Mouse (Mus musculus) cerebellum, adult 11 months (tissue): ENCODE measurements around the gene Lman2l.

Source experiments
- DNase-seq: peaks from one replicate; pipeline ENCODE4 v3.0.0; 2022

Gene Lman2l

GRCm38 (mm10) chr1:36457388-36458014, 12.4 kb upstream of the Lman2l start:
- no peak for DNase-seq

GRCm38 (mm10) chr1:36454055-36454815, 9.2 kb upstream of the Lman2l start:
- DNase-seq, result no peak

GRCm38 (mm10) chr1:36446841-36447240, 1.8 kb upstream of the Lman2l start:
- no peak for DNase-seq

GRCm38 (mm10) chr1:36446106-36446824, 1.2 kb upstream of the Lman2l start:
- DNase-seq, result no peak

- no peak for DNase-seq
Observed at GRCm38 (mm10) chr1:36445508-36445907, 437 bp upstream of the Lman2l start.

GRCm38 (mm10) chr1:36441101-36441500, 4.0 kb downstream of the Lman2l start:
- DNase-seq, result peak; percentile 41

GRCm38 (mm10) chr1:36437223-36437622, 7.8 kb downstream of the Lman2l start:
- no peak for DNase-seq

GRCm38 (mm10) chr1:36436515-36436914, 8.6 kb downstream of the Lman2l start:
- DNase-seq, result no peak

GRCm38 (mm10) chr1:36435071-36435470, 10.0 kb downstream of the Lman2l start:
- no peak for DNase-seq

GRCm38 (mm10) chr1:36433616-36434015, 11.5 kb downstream of the Lman2l start:
- DNase-seq, result no peak

GRCm38 (mm10) chr1:36432999-36433398, 12.1 kb downstream of the Lman2l start:
- no peak for DNase-seq

- no peak for DNase-seq
Observed at GRCm38 (mm10) chr1:36429511-36429910, 15.6 kb downstream of the Lman2l start.

- no peak for DNase-seq
Observed at GRCm38 (mm10) chr1:36404531-36404930, 40.5 kb downstream of the Lman2l start.

GRCm38 (mm10) chr1:36401509-36401908, 43.6 kb downstream of the Lman2l start:
- no peak for DNase-seq

GRCm38 (mm10) chr1:36397041-36397440, 48.0 kb downstream of the Lman2l start:
- DNase-seq, result no peak

- DNase-seq, result no peak
Observed at GRCm38 (mm10) chr1:36379582-36379981, 65.5 kb downstream of the Lman2l start.

GRCm38 (mm10) chr1:36378880-36379279, 66.2 kb downstream of the Lman2l start:
- no peak for DNase-seq

- no peak for DNase-seq
Observed at GRCm38 (mm10) chr1:36371934-36372845, 72.9 kb downstream of the Lman2l start, which contains the start of gene Fer1l5. Gene Fer1l5 (plus strand): TSS chr1:36372291.

GRCm38 (mm10) chr1:36370918-36371317, 74.2 kb downstream of the Lman2l start:
- DNase-seq, result no peak
